Mouse (Mus musculus): Measurements from ENCODE around the gene Olfr1362.

Gene Olfr1362

DNA sequence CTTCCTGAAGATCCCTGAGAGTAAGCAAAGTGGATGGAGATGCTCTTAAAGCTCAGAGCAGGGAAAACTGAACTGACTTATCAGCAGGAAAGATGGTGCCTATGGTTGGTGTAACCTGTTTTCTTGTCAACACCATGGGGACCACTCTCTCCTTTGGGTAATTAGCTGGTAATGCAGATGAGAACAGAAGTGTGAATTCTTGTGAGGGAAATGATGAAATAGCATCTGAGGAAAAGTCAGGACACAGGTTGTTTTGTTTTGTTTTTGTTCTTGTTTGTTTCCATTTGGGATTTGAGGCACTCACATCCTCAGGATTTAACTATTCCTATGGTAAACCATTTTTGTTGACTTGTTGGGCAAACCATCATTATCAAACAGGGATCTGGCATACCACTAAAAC, at the start of gene Olfr1362:
Olfr1362 (minus strand) TSS at position 101 of the 400 bp plus-strand sequence.
- DNase-seq, result no peak

DNA sequence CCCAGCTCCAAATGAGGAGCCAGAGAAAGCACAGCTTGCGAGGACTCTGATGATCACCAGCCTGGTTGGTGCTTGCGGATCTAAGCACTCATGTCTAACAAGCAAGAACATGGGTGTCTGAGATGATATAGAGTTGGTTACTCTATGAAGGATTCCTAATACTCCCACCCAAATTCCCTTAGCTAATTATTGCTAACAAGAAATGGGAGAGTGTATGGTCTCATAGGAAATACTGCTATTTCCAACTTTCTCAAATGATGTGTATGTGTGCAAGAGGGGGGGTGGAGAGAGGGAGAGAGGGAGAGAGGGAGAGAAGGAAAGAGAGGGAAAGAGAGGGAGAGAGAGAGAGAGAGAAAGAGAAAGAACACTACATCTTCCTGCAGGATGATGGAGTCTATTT, 49.5 kb upstream of the Olfr1362 start, which contains the start of gene Olfr1361:
Olfr1361 (minus strand) TSS at position 101 of the 400 bp plus-strand sequence.
- DNase-seq, result no peak

DNA sequence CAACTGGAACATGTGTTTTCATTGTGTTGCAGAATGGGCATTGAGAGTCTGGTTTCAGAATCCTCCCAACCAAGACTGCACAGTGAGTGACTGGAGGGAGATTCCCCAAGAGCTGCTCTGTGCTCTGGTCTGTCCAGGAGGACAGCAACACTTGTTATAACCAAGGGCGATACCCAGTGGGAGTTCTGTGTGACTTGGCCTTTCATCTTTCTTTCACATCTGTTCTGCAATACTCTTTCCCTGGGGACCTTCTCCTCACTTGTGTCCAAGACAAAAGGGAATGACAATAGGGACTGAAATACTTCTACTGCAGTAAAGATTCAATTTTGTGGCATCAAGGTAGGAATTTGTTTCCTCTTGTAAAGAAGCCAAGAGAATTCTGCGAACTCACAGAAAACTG, 28.6 kb upstream of the Olfr1362 start, which contains the start of gene Olfr11:
Olfr11 (minus strand) TSS at position 101 of the 400 bp plus-strand sequence.
- DNase-seq, result no peak

DNA sequence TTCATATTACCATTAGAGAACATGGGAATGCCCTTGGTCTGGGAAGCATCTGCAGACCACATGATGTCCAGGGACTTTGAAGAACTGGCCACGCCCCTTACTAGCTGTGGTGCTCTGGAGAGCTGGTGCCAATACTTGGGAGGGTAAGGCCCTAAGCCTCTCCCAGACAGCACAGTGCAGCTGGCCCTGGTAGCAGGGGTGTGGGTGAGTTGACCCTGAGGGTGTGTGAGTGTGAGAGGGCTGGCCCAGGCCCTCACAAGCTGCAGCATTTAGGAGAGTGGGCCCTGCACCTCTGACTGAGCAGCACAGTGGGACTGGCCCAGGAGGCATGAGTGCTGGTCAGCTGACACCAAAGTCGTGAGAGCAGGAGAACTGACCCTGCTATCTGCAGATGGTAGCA, 22.2 kb downstream of the Olfr1362 start:
- DNase-seq, result no peak

DNA sequence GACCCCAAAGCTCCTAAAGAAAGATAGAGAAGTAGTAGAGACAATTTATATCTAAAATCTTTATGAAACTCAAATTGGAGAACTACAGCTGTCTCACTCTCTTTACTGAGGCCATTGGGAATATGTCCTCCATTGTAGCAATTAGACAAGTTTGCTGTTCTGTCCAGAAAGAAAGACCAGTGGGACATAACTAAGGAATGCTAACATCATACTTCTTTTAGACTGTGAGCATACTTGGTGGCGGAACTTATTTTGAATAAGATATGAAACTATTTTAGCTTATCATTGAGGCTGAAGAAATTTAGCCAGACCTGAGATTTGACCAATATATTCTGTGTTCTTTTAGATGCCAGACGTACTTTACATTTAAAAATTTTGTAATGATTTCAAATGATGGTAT, 32.2 kb downstream of the Olfr1362 start, which contains the start of gene Olfr1364:
Olfr1364 (minus strand) TSS at position 101 of the 400 bp plus-strand sequence.
- DNase-seq, result no peak
